Mouse (Mus musculus): Measurements from ENCODE around the gene Ppa2. TPM values are rescaled to one million over a fixed set of nuclear protein-coding genes. Genes with fewer than 3 reads are reported as not detected.

Ppa2 gene
- polyA plus RNA-seq (2014; fragmentation: Nextera tagmentation; extraction: Ambion mirVana), result 82.2 and 91.1 TPM in 2 replicates

GRCm38 (mm10) chr3:133309954-133310808 lies at the start of gene Ppa2:
Ppa2 (plus strand) TSS chr3:133310110.
- ATAC-seq (ENCODE audit: low read depth), result peak; percentile 93
- Histone ChIP-seq H3K36me3 (ENCODE audit: control insufficient read depth, insufficient read depth, low read length) (no peaks in the 10 kb centered on the region), H3K27me3 (ENCODE audit: control insufficient read depth, insufficient read depth, low read length) (no peaks in the 10 kb centered on the region), H3K4me2 (ENCODE audit: low read depth, low read length) (peak within 1 kb of the TSS; percentile 56), H3K9ac (replicated peaks; ENCODE audit: low read depth, low read length) (peak within 1 kb of the TSS; percentile 93), H3K9me3 (ENCODE audit: control insufficient read depth, low read length) (no peaks in the 10 kb centered on the region; the same call in 1 of the 2 replicates), H3K27ac (ENCODE audit: low read depth, low read length) (peak within 1 kb of the TSS; percentile 98), H3K4me3 (ENCODE audit: low read depth, low read length) (peak within 1 kb of the TSS; percentile 78), H3K4me1 (ENCODE audit: control insufficient read depth, insufficient read depth, low read length) (peaks cover 3% of the 10 kb centered on the region; the same call in 1 of the 2 replicates)
- 0% methylated on average over 69 of the region's 95 CpGs for WGBS

GRCm38 (mm10) chr3:133271887-133272286 lies 38.0 kb upstream of the Ppa2 start:
- H3K4me3 ChIP-seq (ENCODE audit: low read depth, low read length), result no peak overlapping the region
- 15% methylated on average over 3 of the region's 3 CpGs for WGBS
- H3K9ac ChIP-seq (replicated peaks; ENCODE audit: low read depth, low read length), result no peak overlapping the region
- no peaks in the 10 kb centered on the region for H3K27me3 ChIP-seq (ENCODE audit: control insufficient read depth, insufficient read depth, low read length)
- ATAC-seq (ENCODE audit: low read depth), result no peak
- no peaks in the 10 kb centered on the region for H3K36me3 ChIP-seq (ENCODE audit: control insufficient read depth, insufficient read depth, low read length)
- no peak overlapping the region for H3K27ac ChIP-seq (ENCODE audit: low read depth, low read length)
- no peaks in the 10 kb centered on the region for H3K4me1 ChIP-seq (ENCODE audit: control insufficient read depth, insufficient read depth, low read length)
- H3K9me3 ChIP-seq (ENCODE audit: control insufficient read depth, low read length), result no peaks in the 10 kb centered on the region
- no peak overlapping the region for H3K4me2 ChIP-seq (ENCODE audit: low read depth, low read length)

- Histone ChIP-seq H3K9me3 (ENCODE audit: control insufficient read depth, low read length) (no peaks in the 10 kb centered on the region), H3K27ac (ENCODE audit: low read depth, low read length) (no peak overlapping the region), H3K4me2 (ENCODE audit: low read depth, low read length) (no peak overlapping the region), H3K36me3 (ENCODE audit: control insufficient read depth, insufficient read depth, low read length) (no peaks in the 10 kb centered on the region), H3K9ac (replicated peaks; ENCODE audit: low read depth, low read length) (no peak overlapping the region), H3K4me1 (ENCODE audit: control insufficient read depth, insufficient read depth, low read length) (no peaks in the 10 kb centered on the region), H3K4me3 (ENCODE audit: low read depth, low read length) (no peak overlapping the region), H3K27me3 (ENCODE audit: control insufficient read depth, insufficient read depth, low read length) (no peaks in the 10 kb centered on the region)
- no peak for ATAC-seq (ENCODE audit: low read depth)
- WGBS, result 81% methylated on average over 5 of the region's 5 CpGs
These were observed 25.3 kb upstream of the Ppa2 start for GRCm38 (mm10) chr3:133284587-133284986.

- no peak for ATAC-seq (ENCODE audit: low read depth)
- no peak overlapping the region for H3K4me2 ChIP-seq (ENCODE audit: low read depth, low read length)
- no peaks in the 10 kb centered on the region for H3K27me3 ChIP-seq (ENCODE audit: control insufficient read depth, insufficient read depth, low read length)
- no peak overlapping the region for H3K4me3 ChIP-seq (ENCODE audit: low read depth, low read length)
- no peak overlapping the region for H3K27ac ChIP-seq (ENCODE audit: low read depth, low read length)
- no peaks in the 10 kb centered on the region for H3K36me3 ChIP-seq (ENCODE audit: control insufficient read depth, insufficient read depth, low read length)
- no peaks in the 10 kb centered on the region for H3K9me3 ChIP-seq (ENCODE audit: control insufficient read depth, low read length)
- WGBS, result 95% methylated on average over 2 of the region's 2 CpGs
- H3K9ac ChIP-seq (replicated peaks; ENCODE audit: low read depth, low read length), result no peak overlapping the region
- no peaks in the 10 kb centered on the region for H3K4me1 ChIP-seq (ENCODE audit: control insufficient read depth, insufficient read depth, low read length)
These were observed 21.1 kb upstream of the Ppa2 start for GRCm38 (mm10) chr3:133288795-133289194.

GRCm38 (mm10) chr3:133304328-133304727 lies 5.6 kb upstream of the Ppa2 start:
- 85% methylated on average over 3 of the region's 3 CpGs for WGBS
- no peak overlapping the region for H3K9ac ChIP-seq (replicated peaks; ENCODE audit: low read depth, low read length)
- H3K4me3 ChIP-seq (ENCODE audit: low read depth, low read length), result no peak overlapping the region

GRCm38 (mm10) chr3:133308361-133308760 lies 1.5 kb upstream of the Ppa2 start:
- Histone ChIP-seq H3K27ac (ENCODE audit: low read depth, low read length) (no peak overlapping the region), H3K9ac (replicated peaks; ENCODE audit: low read depth, low read length) (no peak overlapping the region), H3K4me1 (ENCODE audit: control insufficient read depth, insufficient read depth, low read length) (peaks cover 3% of the 10 kb centered on the region; the same call in 1 of the 2 replicates), H3K4me2 (ENCODE audit: low read depth, low read length) (no peak overlapping the region), H3K36me3 (ENCODE audit: control insufficient read depth, insufficient read depth, low read length) (no peaks in the 10 kb centered on the region), H3K9me3 (ENCODE audit: control insufficient read depth, low read length) (no peaks in the 10 kb centered on the region; the same call in 1 of the 2 replicates), H3K4me3 (ENCODE audit: low read depth, low read length) (no peak overlapping the region), H3K27me3 (ENCODE audit: control insufficient read depth, insufficient read depth, low read length) (no peaks in the 10 kb centered on the region)
- ATAC-seq (ENCODE audit: low read depth), result no peak
- 95% methylated on average over 3 of the region's 3 CpGs for WGBS

More at GRCm38 (mm10) chr3:133304328-133304727, 5.6 kb upstream of the Ppa2 start:
- no peak for ATAC-seq (ENCODE audit: low read depth)
- H3K4me1 ChIP-seq (ENCODE audit: control insufficient read depth, insufficient read depth, low read length), result no peaks in the 10 kb centered on the region
- H3K9me3 ChIP-seq (ENCODE audit: control insufficient read depth, low read length), result no peaks in the 10 kb centered on the region; the same call in 1 of the 2 replicates
- no peak overlapping the region for H3K4me2 ChIP-seq (ENCODE audit: low read depth, low read length)
- no peaks in the 10 kb centered on the region for H3K36me3 ChIP-seq (ENCODE audit: control insufficient read depth, insufficient read depth, low read length)
- H3K27me3 ChIP-seq (ENCODE audit: control insufficient read depth, insufficient read depth, low read length), result no peaks in the 10 kb centered on the region
- H3K27ac ChIP-seq (ENCODE audit: low read depth, low read length), result no peak overlapping the region

- no peak overlapping the region for H3K4me2 ChIP-seq (ENCODE audit: low read depth, low read length)
- H3K27me3 ChIP-seq (ENCODE audit: control insufficient read depth, insufficient read depth, low read length), result no peaks in the 10 kb centered on the region
- H3K4me3 ChIP-seq (ENCODE audit: low read depth, low read length), result no peak overlapping the region; the same call in 1 of the 2 replicates
- H3K36me3 ChIP-seq (ENCODE audit: control insufficient read depth, insufficient read depth, low read length), result no peaks in the 10 kb centered on the region
- 95% methylated on average over 7 of the region's 7 CpGs for WGBS
- no peak overlapping the region for H3K9ac ChIP-seq (replicated peaks; ENCODE audit: low read depth, low read length)
- no peaks in the 10 kb centered on the region; the same call in 1 of the 2 replicates for H3K9me3 ChIP-seq (ENCODE audit: control insufficient read depth, low read length)
- ATAC-seq (ENCODE audit: low read depth), result no peak
- peaks cover 3% of the 10 kb centered on the region; the same call in 1 of the 2 replicates for H3K4me1 ChIP-seq (ENCODE audit: control insufficient read depth, insufficient read depth, low read length)
- no peak overlapping the region for H3K27ac ChIP-seq (ENCODE audit: low read depth, low read length)
These were observed 551 bp upstream of the Ppa2 start for GRCm38 (mm10) chr3:133309359-133309758.

- ATAC-seq (ENCODE audit: low read depth), result peak; percentile 9; the same call in 1 of the 2 replicates
- WGBS, result 16% methylated on average over 14 of the region's 14 CpGs
- Histone ChIP-seq H3K27ac (ENCODE audit: low read depth, low read length) (peak overlapping the region; percentile 98), H3K4me1 (ENCODE audit: control insufficient read depth, insufficient read depth, low read length) (peaks cover 3% of the 10 kb centered on the region; the same call in 1 of the 2 replicates), H3K36me3 (ENCODE audit: control insufficient read depth, insufficient read depth, low read length) (no peaks in the 10 kb centered on the region), H3K4me2 (ENCODE audit: low read depth, low read length) (peak overlapping the region; percentile 56), H3K4me3 (ENCODE audit: low read depth, low read length) (peak overlapping the region; percentile 78), H3K27me3 (ENCODE audit: control insufficient read depth, insufficient read depth, low read length) (no peaks in the 10 kb centered on the region), H3K9me3 (ENCODE audit: control insufficient read depth, low read length) (no peaks in the 10 kb centered on the region; the same call in 1 of the 2 replicates), H3K9ac (replicated peaks; ENCODE audit: low read depth, low read length) (peak overlapping the region; percentile 93; the same call in 1 of the 2 replicates)
These were observed 884 bp downstream of the Ppa2 start for GRCm38 (mm10) chr3:133310809-133311179.

GRCm38 (mm10) chr3:133312331-133312730 lies 2.4 kb downstream of the Ppa2 start:
- 97% methylated on average over 3 of the region's 3 CpGs for WGBS
- no peak for ATAC-seq (ENCODE audit: low read depth)
- no peaks in the 10 kb centered on the region for H3K36me3 ChIP-seq (ENCODE audit: control insufficient read depth, insufficient read depth, low read length)
- peaks cover 3% of the 10 kb centered on the region; the same call in 1 of the 2 replicates for H3K4me1 ChIP-seq (ENCODE audit: control insufficient read depth, insufficient read depth, low read length)
- no peak overlapping the region for H3K4me3 ChIP-seq (ENCODE audit: low read depth, low read length)
- H3K27me3 ChIP-seq (ENCODE audit: control insufficient read depth, insufficient read depth, low read length), result no peaks in the 10 kb centered on the region
- no peak overlapping the region for H3K4me2 ChIP-seq (ENCODE audit: low read depth, low read length)
- H3K9me3 ChIP-seq (ENCODE audit: control insufficient read depth, low read length), result no peaks in the 10 kb centered on the region; the same call in 1 of the 2 replicates
- H3K27ac ChIP-seq (ENCODE audit: low read depth, low read length), result no peak overlapping the region
- no peak overlapping the region for H3K9ac ChIP-seq (replicated peaks; ENCODE audit: low read depth, low read length)
